Mouse (Mus musculus) lung, postnatal 10 days (tissue): ENCODE measurements at regions not wholly inside any gene's neighbourhood (a gene's known extent, or its start where the extent isn't known, plus 50 kb on each side); places are given as distances from the start of the nearest gene placed in this dataset.
"Not testable (repeated sequence)": the region's sequence is repeated elsewhere in the genome, so short reads cannot be mapped to it uniquely, and the experiment has no call there.

Experiments used
- DNase-seq: peaks from one replicate; pipeline ENCODE4 v3.0.0; 2021

DNA sequence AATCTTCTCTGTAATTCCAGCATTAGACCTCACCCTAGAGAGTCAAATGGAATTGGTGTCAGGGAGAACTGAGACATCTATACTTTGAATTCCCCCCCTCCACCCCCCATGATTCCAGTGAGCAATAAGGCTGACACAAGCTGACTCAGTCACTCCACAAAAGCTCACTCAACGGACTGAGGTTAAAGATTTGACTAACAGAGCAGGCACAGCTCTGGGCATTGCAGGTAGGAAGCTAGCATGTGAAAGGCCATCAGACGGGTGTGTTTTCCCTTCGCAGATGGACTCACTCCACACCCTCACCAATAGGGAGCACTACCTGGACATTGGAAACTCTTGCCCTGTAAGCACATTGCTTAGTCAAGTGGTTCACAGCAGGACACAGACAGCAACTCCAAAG is 469.2 kb upstream of the Smim15 start:
- no peak for DNase-seq

DNA sequence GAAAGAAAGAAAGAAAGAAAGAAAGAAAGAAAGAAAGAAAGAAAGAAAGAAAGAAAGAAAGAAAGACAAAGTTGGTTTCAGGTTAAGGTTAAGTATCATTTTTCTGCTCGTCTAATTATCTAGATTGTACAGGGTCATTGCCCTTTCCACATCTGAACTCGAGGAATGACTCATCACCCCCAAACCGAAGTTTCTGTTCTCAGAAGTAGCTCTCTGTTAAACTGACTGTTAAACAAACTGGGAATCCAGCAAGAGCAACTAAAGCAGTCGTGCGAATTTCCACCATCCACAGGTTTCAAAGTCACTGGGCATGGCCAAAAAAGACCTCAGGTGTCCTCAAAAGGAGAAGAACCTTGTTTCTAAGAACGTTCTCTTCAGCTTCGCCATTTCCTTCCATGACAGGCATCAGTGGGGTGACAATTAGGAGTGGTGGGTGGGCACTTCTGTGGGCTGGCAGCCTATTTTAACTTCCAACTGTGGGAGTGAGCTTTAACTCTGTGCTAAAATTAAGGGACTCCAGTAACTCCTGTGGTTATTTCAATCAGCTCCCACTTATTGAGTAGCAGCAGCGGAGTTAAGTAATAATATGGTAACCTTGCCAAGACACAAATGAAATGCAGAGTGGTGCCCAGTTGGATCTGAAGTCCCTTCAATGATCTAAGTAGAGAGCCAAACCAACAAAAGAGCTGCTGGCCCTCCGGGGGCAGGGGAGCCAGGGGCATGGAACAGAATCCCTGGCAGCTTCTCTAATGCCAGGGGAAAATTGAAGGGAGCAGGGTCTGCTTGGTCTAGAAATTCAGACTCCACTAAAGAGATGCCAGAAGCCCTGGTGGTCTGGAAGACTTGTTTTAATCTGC is 470.5 kb upstream of the Smim15 start:
- DNase-seq, result no peak

DNA sequence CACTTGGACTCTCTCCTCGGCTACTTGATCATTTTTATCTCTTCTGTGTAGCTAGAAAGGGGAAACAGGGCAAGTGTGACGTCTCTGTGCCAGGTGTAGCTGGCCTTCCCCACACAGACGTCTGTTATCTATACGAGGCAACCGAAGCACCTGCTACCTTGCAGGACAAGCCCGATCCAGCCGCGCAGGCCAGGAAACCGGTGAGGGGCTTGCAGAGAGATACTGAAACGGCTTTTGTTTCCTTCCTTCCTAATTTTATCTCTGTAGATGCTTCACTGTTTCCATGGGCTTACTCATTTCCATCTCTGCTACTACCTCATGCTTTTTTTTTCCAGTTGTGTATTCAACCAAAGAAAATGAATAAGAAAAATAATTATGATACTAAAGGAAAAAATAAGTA is 472.7 kb upstream of the Smim15 start:
- no peak for DNase-seq

DNA sequence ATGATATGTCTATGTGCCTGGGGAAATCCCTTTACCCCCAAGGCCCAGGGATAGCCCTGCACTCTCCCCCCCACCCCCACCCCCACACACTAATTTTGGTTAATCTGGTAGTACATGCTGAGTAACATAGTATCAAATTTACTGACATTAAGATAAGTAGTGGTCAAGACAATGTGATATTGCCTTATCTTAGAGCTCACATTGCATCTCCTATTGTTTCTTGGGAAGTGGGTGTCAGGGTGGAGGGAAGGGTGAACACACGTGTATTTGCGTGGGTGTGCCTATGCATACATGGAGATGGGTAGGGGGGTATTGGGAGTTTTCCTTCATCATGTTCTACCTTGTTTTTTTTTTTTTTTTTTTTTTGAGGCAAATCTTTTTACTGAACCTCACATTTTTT is 474.8 kb upstream of the Smim15 start:
- no peak for DNase-seq

DNA sequence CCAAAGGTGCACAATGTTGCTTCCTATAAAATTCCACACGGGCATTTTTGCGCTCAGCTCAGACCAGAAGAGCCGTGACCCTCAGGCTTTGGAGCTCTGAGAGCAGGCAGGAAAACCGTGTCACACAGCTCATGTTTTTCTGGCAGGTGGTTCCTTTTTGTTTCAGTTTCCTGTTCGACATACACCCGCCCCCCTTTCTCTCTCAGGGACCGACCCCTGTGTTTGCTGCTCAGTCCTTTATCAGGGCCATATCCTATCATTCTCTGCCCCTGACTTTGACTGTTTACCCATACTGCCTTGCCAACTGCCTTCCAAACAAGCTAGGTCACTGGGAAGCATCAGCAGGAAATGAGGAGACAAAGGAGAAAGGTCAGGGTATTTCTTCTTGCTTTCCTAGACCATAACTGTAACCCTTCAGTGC is 475.5 kb upstream of the Smim15 start:
- peak; percentile 57 for DNase-seq

DNA sequence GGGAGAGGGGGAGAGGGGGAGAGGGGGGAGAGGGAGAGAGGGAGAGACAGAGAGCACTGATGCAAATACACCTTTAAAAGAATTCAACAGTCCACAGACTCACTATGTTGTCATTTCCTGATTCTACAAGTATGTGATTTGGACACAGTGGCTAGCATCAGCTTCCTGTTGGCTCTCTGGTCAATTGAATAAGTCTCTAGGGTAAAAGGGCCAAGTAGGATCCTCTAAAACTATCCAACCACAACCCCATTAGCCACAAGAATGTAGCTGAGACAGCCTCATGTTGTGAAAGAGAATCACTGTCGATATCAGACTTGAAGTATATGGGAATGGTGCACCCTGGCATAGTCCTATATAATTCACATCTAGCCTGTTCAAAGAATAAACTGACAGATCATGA is 481.8 kb upstream of the Smim15 start:
- no peak for DNase-seq

DNA sequence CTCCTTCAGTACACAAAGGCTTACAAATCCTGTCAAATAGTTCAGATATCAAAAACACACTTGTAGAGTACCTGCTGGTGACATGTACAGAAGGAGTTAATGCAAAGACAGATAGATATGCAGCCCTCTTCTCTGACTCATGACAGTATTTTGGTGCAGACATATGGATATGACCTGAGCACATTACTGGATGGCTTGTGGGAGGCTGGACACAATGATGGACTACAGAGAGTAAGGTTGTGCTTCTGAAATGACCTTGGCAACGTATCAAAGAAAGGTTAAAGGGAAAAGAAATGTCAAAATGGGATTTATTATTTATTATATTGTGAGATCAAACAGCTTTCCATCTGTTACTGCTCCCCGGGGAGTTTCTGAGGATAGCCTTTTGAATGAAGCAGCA is 482.7 kb upstream of the Smim15 start:
- no peak for DNase-seq

DNA sequence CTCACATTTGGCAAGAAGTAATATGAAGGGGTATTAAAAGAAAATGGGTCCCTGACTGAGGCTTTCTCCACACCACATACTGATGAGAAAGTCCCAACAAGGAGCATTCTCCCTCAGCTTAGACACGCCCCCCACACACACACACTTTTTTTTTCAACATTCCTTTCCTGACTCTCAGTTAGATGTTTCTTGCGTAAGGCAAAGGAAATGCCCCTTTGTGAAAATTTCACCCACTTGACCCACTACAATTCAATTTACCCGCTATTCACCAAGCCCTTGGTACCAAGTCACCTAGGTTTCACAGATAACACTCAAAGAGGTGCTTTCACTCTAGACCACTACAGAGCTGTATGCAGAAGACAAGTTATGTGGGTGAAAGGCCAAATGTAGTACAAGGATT is 488.3 kb upstream of the Smim15 start:
- DNase-seq, result no peak

DNA sequence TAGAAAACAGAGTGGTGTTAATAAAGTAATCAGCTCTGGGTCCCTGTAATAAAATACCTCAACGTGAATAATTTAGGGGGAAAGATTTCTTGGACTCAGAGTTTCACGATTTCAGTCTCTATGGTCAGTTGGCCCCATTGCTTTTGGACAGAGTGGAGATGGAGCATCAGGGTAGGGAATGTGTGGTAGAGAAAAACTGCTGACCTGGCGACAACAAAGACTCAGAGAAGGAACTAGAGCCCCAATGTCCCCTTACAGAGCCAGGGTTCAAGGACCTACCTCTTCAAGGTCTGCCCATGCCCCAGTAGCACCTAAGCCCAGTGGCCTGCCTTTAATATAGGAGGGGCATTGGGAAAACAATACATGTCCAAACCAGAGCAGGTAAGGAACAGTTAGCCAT is 490.2 kb upstream of the Smim15 start:
- no peak for DNase-seq

DNA sequence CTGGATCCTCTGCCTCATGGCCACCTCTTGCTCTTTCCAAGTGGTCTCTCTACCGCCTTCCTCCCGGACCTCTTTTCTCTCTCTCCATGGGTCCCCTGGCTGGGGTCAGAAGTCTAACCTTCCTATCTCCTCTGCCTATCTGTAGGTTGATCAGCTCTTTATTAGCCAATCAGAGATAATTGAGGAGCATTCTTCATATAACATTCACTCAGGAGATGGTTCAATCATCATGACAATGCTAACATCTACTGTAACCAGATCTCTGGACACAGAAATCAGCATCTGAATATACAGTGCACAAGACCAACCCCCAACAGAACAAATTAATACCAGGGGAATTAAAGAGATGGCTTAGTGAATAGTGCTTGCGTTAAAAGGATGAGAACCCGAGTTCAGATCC is 492.1 kb upstream of the Smim15 start:
- no peak for DNase-seq

DNA sequence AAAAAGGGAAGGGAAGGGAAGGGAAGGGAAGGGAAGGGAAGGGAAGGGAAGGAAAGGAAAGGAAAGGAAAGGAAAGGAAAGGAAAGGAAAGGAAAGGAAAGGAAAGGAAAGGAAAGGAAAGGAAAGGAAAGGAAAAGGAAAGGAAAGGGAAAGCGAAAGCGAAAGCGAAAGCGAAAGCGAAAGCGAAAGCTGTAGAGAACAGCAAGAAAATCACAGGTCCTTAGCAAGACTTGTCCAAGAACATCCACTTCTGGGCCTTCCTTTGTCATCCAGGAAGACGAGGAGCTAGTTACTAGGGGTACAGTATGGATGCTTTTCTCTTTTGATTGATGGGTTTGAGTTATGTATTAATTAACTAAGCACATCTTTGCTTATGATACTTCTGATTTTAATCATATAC is 494.3 kb upstream of the Smim15 start:
- not testable (repeated sequence) for DNase-seq

DNA sequence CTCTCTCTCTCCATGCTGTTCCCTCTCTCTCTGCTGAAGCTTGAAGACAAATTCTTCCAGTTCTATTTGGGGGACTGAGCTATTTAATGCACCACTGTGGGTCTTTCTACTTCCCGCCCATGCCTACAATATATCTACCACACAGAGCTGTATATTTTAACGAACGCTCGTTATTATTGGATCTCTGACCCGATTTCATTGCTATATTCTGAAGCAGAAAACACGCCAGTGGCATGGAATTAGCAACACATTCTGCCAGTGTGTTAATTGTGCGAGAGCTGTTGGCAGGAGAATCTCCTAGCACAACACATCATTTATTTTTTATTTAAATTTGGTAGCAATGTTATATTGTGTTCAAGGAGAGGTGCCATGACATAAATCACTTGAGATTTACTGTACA is 497.2 kb upstream of the Smim15 start:
- no peak for DNase-seq

DNA sequence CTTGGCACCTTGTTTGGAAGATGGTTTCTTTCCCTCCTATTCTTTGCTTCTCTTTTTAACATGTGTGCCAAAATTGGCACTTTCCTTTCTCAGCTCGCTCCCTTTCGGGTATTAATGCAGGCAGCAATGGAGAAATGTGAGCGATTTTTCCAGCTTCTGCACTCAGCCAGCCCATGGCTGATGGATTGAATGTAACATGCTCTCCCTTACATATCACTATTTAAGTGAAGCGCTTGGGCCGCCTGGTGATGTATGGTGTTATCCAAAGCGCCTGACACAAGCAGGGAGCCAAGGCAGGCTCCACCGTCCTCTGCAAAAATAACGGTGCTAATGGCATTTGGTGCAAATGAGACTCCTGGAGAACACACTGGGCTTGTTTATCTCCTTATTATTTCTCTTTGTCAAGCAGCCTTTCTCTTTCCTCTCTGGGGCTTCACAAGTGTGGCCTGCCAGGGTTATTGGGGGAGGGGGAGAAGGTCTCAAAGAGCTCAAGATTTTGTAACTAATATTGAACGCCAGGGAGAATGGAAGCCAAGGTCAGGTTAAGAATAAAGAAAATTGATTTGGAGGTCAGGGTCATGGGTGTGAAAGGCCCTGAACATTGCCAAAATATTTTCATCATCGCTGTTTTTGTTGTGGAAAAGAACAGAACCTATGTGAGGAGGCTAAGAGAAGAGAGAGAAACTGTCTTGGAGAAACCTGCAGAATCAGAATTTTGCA is 497.9 kb upstream of the Smim15 start:
- DNase-seq, result no peak

DNA sequence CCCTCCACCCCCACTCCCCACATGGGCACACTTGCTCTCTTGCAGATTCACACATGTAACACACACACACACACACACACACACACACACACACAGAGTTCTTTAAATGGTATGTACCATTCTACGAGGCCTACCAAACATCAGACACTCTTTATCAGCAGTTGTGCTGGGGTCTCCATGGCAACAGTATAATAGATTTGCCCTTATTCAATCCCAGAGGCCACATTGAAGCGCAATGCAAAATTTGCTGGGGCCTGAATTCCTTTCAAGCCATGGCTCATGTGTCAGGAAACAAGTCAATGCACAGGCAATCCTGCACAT is 502.7 kb upstream of the Smim15 start:
- DNase-seq, result no peak

DNA sequence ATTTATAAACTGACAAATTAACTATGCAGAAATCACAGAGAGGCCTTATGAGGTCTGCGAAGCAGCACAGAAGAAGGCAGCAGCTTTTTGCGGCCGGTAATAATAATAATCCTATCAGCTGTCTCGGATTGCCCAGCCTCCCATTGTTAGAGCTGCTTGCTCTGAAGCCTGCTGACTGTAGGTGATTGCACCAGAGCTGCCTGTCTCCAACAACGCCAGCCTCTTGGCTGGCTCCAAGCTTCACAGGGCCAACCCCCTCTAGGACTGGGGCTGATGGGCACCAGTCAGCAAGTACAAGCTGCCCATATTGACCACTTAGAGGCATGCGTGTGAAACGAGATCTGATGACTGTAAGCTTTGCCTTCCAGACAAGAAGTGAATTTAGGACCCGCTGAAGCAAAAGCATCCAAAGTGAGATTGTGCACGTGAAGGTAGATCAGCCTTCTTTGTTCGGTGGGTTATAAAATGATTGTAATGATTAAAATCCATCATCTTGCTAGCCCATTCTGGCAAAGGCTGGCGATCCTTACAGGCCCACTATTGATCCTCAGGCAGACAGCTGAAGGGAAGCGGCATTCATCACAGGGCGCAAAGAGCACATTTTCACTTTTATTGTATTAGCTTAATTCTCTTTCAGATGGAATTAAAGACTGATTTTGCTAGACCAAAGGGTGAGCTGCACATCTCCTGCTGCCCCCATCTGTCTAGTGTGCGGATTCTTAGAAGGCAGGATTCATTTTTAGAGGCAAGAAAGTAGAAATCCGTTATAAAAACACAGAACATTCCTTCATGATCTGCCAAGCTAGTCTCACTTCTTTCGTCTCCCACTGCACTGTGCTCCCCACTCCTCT is 503.2 kb upstream of the Smim15 start:
- DNase-seq, result no peak

DNA sequence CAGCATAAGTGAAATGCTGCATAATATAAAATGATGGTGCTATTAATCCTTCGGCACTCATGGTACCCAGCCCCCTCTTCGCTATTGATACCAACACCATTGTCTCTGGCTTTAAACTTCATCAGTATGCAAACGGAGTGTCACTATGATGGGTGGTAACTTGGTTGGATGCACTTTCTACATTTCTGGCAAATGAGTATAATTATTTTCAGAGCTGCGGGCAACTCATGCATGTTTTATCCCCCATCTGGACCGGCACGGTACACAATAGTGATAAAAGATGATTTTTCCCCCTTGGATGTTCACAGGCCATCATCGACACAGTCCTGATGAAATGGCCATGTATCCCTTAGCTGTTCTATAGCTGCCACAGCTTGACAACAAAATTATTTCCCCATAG is 503.9 kb upstream of the Smim15 start:
- DNase-seq, result no peak

DNA sequence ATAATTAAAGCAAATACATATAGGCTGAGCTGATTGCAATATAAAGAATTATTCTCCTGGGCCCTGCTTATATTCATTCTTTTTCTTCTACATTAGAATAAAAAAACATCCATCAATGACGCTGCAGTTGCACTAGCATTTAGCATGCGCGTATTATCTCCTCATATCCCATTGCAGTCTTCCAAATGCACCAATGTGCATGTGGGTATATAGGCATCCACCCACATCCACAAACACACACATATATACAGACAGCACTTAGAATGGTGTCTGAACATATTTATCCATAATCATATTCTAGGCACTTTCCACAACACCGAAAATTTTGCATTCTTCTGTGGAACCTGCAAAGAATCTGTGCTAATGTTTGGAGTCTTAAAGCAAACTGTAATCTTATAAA is 504.4 kb upstream of the Smim15 start:
- DNase-seq, result no peak

DNA sequence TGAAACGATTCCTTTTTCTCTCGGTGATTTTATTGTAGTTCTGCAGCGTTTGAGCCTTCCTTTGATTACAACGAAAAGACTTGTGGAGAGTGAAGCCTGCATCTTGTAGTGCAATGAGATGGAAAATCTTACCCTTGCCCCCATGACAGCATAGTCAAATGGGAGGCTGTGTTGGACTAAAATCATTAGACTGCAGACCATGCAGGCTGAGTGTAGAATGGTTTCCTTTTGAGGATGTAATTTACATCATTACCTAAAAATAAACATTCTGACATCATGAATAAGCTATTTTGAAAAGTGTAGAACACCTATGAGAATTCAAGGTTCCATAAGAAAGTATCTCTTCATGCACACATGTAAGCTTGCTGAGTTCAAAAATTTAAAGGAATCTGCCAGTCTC is 504.9 kb upstream of the Smim15 start:
- no peak for DNase-seq

DNA sequence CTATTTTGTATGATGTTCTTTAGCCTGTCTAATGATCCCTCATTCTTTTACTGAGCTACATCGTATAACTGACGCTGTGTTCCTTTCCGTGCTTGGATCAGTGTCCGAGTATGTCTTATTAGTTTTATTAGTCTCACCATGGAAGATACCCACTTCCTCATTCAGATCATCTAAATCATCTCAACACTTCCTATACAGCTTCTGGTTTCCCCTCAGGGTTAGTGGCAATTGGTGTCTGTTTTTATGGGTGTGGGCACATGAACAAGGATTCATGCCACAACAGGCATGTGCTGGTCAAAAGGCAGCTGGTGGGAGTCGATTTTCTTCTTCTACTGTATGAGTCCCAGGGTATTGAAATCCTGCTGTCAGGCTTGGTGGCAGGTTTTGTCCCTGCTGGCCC is 509.0 kb upstream of the Smim15 start:
- no peak for DNase-seq

DNA sequence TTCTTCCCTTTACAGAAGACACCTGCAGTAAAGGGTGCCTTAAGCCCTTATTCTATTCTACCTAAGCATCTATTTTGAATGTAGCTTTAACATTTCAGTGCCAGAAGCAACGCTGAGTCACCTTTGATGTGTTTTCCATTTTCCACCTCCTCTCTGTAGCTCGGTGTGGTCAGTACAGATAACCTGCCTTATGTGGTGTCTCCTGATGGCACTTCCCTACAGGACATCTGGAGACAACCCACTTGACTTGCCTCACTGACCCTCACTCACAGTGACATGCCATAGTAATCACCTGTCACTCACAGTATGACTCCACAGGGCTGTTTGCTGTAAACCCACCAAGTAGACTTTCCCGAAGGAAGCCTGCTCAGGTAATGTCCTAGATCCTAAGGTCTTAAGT is 510.9 kb upstream of the Smim15 start:
- no peak for DNase-seq

DNA sequence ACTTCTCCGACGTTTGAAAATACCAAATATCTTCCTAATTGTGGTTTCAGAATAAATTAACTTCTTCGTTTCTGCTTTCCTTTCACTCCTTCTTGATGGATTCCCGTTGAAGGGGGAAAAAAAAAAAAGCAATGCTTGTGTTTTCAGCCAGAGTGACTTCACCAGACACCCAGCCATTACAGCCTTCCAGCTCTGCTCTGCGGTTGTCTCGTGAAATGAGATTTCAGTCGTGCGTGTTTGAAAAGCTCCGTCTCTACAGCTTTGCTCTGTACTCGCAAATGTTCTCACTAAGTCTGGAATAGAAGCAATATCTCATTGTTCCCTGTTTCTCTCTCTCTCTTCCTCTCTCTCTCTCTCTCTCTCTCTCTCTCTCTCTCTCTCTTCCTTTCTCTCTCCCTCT is 509.6 kb upstream of the Kif2a start:
- DNase-seq, result no peak

DNA sequence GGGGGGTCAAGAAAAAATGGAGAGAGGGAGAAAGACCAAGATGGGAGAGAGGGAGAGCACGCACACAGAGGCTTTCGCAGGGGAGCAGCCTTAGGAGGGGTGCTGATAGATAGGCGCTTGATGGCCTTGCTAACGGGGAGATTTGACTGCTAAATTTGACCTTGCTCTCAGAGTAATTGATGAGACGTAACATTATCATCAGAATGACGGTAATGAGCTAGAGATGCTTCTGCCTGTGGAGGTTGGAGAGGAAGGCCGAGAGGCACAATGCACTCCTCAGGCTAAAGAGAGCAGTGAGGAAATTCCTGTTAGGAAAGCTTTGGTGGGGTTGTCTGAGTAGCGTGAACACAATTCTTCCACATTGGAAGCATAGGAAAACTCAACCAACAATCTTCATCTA is 509.1 kb upstream of the Kif2a start:
- no peak for DNase-seq

DNA sequence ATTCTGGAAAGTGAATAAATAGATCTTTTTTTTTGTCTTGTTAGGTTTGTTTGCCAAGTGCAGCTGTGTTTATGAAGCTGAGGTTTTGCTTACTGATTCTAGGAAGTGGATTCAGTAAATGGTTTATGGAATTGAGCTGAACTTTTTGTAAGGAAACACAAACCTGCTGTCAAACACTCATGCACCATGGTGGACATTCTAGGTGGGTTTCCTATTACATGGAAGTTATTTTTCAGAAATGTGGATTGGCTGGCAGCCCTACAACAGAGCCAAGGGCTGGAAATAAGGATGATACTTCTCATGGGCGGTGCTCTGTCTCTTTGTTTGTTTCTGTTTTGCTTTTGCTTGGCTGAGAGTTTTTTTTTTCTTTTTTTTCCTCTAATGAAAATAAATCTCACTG is 508.5 kb upstream of the Kif2a start:
- peak; percentile 66 for DNase-seq
